Mouse (Mus musculus) intestine, embryonic 15.5 days (tissue): Measurements from ENCODE around the gene Mapk8. TPM values are rescaled to one million over a fixed set of nuclear protein-coding genes. Genes with fewer than 3 reads are reported as not detected.

Source experiments
- ATAC-seq: fragments of 200-750 bp; cut with Nextera tagmentation; 2 replicates; pipeline ENCODE4 v1.8.0; 2017; ENCODE audit warnings: moderate TSS enrichment, moderate library complexity
- H3K27ac ChIP-seq: fragments of 300-500 bp; sonication (generic); 2 replicates; pipeline ENCODE4 v1.5.1; 2015; ENCODE audit warnings: mild to moderate bottlenecking, inconsistent platforms
- H3K27me3 ChIP-seq: fragments of 300-500 bp; sonication (generic); replicated peaks from 2 replicates; pipeline ENCODE4 v1.6.1; 2015; ENCODE audit warnings: inconsistent platforms
- H3K36me3 ChIP-seq: fragments of 300-500 bp; sonication (generic); 2 replicates; pipeline ENCODE4 v1.6.1; 2015; ENCODE audit warnings: inconsistent platforms
- H3K4me1 ChIP-seq: fragments of 300-500 bp; sonication (generic); replicated peaks from 2 replicates; pipeline ENCODE4 v1.6.1; 2015; ENCODE audit warnings: inconsistent platforms
- H3K4me2 ChIP-seq: fragments of 300-500 bp; sonication (generic); replicated peaks from 2 replicates; pipeline ENCODE4 v1.6.1; 2015; ENCODE audit warnings: mild to moderate bottlenecking, inconsistent platforms
- H3K4me3 ChIP-seq: fragments of 300-500 bp; sonication (generic); replicated peaks from 2 replicates; pipeline ENCODE4 v1.5.1; 2015; ENCODE audit warnings: inconsistent platforms
- H3K9ac ChIP-seq: fragments of 300-500 bp; sonication (generic); 2 replicates; pipeline ENCODE4 v1.6.1; 2015; ENCODE audit warnings: inconsistent platforms
- H3K9me3 ChIP-seq: fragments of 300-500 bp; sonication (generic); 2 replicates; pipeline ENCODE4 v1.6.1; 2016; ENCODE audit warnings: inconsistent platforms
- whole genome bisulfite sequencing: fragments of 180-500 bp; shearing (Covaris S2); methylation state at CpG from one replicate; pipeline ENCODE4 v1.1.7; 2015; 5-methylcytosine and 5-hydroxymethylcytosine counted together
- polyA plus RNA-seq: library from polyadenylated mRNA; unstranded; fragments of >200 nt; fragmentation: Nextera tagmentation; extraction: Ambion mirVana; gene quantifications from 2 replicates; pipeline ENCODE4 v1.2.1, GENCODE M21; 2015

The Mapk8 gene
- polyA plus RNA-seq, 1 experiment from 2014 or later = 16.0 TPM

DNA sequence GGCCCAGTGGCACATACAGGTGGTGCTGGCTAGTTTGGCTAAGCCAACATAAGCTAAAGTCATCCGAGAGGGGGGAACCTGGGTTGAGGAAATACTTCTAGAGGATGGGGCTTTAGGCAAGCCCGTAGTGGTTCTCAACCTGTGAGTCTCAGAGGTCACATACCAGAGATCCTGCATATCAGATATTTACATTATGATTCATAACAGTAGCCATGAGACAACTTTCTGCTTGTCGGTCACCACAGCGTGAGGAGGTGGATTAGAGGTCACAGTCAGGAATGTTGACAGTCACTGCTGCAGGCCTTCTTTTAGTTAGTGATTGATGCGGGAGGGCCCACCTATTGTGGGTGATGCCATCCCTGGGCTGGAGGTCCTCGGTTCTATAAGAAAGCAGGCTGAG, 111.2 kb downstream of the Mapk8 start:
- no peaks in the 10 kb centered on the region for H3K27me3 ChIP-seq
- H3K4me3 ChIP-seq = no peak overlapping the region
- H3K27ac ChIP-seq = no peak overlapping the region
- no peak overlapping the region for H3K4me2 ChIP-seq
- no peak overlapping the region for H3K9ac ChIP-seq
- ATAC-seq = no peak
- 46% methylated on average over 6 of the region's 6 CpGs for WGBS
- H3K9me3 ChIP-seq = no peaks in the 10 kb centered on the region
- H3K4me1 ChIP-seq = peaks cover 6% of the 10 kb centered on the region
- no peaks in the 10 kb centered on the region for H3K36me3 ChIP-seq

DNA sequence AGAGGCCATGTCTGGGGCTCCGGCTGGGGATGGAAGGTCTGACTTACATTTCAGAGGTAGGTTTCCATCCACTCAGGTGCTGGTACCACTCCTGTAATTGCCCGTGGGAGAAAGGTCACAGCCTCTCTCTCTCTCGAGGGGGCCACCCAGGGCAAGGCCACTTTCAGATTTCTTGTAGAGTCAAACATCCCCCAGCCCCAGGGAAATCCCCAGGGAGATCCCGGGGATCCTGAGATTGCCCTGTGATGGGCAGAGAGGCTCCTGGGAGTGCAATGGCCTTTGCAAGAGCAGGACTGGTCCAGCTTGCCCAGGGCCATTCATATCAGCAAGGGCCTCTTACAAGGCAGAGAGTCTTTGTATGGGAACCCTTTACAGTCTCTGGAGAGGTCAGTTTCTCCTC, 112.6 kb downstream of the Mapk8 start:
- H3K9me3 ChIP-seq = no peaks in the 10 kb centered on the region
- no peak overlapping the region for H3K9ac ChIP-seq
- WGBS = 66% methylated on average over 4 of the region's 4 CpGs
- no peaks in the 10 kb centered on the region for H3K27me3 ChIP-seq
- no peak overlapping the region for H3K4me3 ChIP-seq
- no peak overlapping the region for H3K4me2 ChIP-seq
- peaks cover 6% of the 10 kb centered on the region for H3K4me1 ChIP-seq
- H3K36me3 ChIP-seq = no peaks in the 10 kb centered on the region
- no peak overlapping the region for H3K27ac ChIP-seq
- no peak for ATAC-seq

GRCm38 (mm10) chr14:33333833-33334232, 113.1 kb downstream of the Mapk8 start:
- H3K27ac ChIP-seq = no peak overlapping the region
- H3K4me2 ChIP-seq = no peak overlapping the region
- no peaks in the 10 kb centered on the region for H3K36me3 ChIP-seq
- no peak overlapping the region for H3K9ac ChIP-seq
- H3K4me3 ChIP-seq = no peak overlapping the region
- no peaks in the 10 kb centered on the region for H3K9me3 ChIP-seq
- H3K27me3 ChIP-seq = no peaks in the 10 kb centered on the region
- WGBS = 82% methylated on average over 4 of the region's 4 CpGs
- no peak for ATAC-seq
- peaks cover 6% of the 10 kb centered on the region for H3K4me1 ChIP-seq

DNA sequence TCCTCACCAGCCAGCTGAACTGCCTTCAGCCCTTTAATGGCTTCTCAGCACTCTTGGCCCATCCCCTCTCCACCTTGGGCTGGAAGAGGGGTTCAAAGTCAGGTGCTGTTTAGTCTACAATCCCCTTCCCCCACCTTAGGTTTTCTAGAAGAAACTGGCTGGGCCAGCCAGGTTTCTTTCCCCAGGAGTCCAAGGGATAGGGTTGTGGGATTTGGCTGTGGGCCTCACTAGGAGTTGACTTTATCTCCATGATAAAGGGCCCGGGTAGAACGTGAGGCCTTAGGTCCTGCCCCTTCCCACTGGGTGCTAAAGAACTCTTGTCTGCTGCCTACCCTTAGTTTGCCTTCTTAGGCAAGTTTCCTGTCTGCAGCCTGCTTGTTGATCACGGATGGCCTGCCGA, 115.3 kb downstream of the Mapk8 start:
- 40% methylated on average over 4 of the region's 4 CpGs for WGBS
- H3K4me2 ChIP-seq = no peak overlapping the region
- no peaks in the 10 kb centered on the region for H3K27me3 ChIP-seq
- no peak overlapping the region for H3K4me3 ChIP-seq
- no peaks in the 10 kb centered on the region for H3K9me3 ChIP-seq
- no peaks in the 10 kb centered on the region for H3K36me3 ChIP-seq
- 0 out of 2 replicates have a peak overlapping the region, but pooled peaks have one; percentile 9 for H3K9ac ChIP-seq
- peaks cover 6% of the 10 kb centered on the region for H3K4me1 ChIP-seq
- ATAC-seq = peak; percentile 42; the same call in 1 of the 2 replicates
- H3K27ac ChIP-seq = no peak overlapping the region

DNA sequence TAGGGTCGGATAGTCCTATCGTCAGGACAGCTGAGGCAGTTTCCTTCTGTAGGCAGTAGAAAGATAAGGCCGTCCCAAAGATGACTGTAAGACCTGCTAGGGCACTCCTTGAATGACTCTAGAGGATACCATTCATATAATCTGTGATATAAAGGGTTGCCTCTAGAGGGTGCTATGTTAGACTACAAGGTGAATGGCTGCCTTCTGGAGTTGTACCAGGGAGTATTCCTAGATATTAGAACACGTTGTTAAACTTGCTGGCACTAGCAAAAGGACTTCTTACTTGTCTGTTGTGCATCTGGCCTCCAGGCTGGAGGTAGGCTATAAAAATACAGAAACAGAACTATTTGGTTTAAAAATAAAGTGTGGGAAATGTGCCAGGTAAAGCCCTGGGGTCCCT, 116.0 kb downstream of the Mapk8 start:
- WGBS = 58% methylated on average over 4 of the region's 4 CpGs
- Histone ChIP-seq H3K9me3 (no peaks in the 10 kb centered on the region), H3K27ac (no peak overlapping the region), H3K9ac (no peak overlapping the region), H3K4me2 (no peak overlapping the region), H3K4me1 (peaks cover 6% of the 10 kb centered on the region), H3K27me3 (no peaks in the 10 kb centered on the region), H3K36me3 (no peaks in the 10 kb centered on the region), H3K4me3 (no peak overlapping the region)
- no peak for ATAC-seq

DNA sequence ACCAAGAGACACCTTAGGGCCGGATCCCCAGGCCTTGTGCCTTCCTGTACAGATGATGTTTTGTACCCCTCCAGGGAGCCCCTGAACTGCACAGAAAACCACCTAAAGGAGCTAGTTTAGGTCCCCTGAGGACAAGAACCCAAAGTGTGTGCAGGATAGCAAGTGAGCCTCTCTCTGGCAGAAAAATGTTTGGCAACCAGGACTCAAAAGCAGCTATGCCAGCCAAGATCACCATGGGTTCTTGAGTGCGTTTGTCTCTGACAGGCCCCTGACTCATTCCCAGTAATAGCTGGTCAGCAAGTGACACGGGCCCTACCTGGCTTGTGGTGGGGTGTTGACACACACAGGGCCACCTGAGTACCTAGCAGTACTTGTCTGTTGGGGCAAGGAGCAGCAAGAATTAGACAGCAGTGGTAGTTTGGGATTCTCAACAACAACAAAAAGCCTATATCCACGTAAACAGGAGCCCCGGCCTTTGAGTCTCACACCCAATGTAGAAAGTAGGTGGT, 117.6 kb downstream of the Mapk8 start:
- Histone ChIP-seq H3K27me3 (no peaks in the 10 kb centered on the region), H3K4me1 (peaks cover 6% of the 10 kb centered on the region), H3K9ac (no peak overlapping the region), H3K4me3 (no peak overlapping the region), H3K4me2 (no peak overlapping the region), H3K9me3 (no peaks in the 10 kb centered on the region), H3K36me3 (no peaks in the 10 kb centered on the region), H3K27ac (no peak overlapping the region)
- 89% methylated on average over 5 of the region's 5 CpGs for WGBS
- ATAC-seq = no peak

DNA sequence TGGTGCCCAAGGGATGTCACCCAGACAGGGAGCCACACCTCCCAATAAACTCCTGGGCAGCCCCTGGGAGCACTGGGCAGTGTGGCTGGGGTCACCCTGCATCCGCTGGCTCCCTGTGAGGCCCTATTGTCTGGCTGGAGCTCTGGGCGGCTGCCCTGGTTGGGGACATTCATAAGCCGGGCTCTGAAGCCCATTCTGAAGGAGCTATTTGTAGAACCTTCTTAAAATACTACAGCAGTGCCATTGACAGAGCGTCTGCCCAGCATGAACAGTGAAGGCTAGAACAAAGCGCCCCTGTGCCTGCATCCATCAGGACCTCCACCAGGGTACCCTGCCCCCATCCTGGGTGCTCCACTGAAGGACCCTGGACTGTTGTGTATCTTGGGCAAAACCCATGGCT, 118.6 kb downstream of the Mapk8 start:
- no peaks in the 10 kb centered on the region for H3K9me3 ChIP-seq
- H3K27me3 ChIP-seq = no peaks in the 10 kb centered on the region
- peaks cover 6% of the 10 kb centered on the region for H3K4me1 ChIP-seq
- ATAC-seq = no peak
- H3K36me3 ChIP-seq = no peaks in the 10 kb centered on the region
- no peak overlapping the region for H3K4me2 ChIP-seq
- H3K9ac ChIP-seq = no peak overlapping the region
- no peak overlapping the region for H3K27ac ChIP-seq
- H3K4me3 ChIP-seq = no peak overlapping the region
- WGBS = 74% methylated on average over 5 of the region's 5 CpGs

Other genes starting within 250 kb of the Mapk8 start
- gene Arhgap22, start 233.1 kb downstream of the Mapk8 start, polyA plus RNA-seq = 3.9 and 5.3 TPM in 2 replicates
- gene Frmpd2, start 24.5 kb upstream of the Mapk8 start, polyA plus RNA-seq = not detected in 2 replicates
- 0.05 and 0.15 TPM in 2 replicates for gene Ptpn20, start 142.0 kb upstream of the Mapk8 start, polyA plus RNA-seq